Mouse (Mus musculus) retina, adult 2 months (tissue): ENCODE results near the gene Gdap2.

Experiments
- DNase-seq: peaks from one replicate; pipeline ENCODE4 v3.0.0-alpha.2; 2012; ENCODE audit warnings: low read depth, low spot score

Gene Gdap2

DNA sequence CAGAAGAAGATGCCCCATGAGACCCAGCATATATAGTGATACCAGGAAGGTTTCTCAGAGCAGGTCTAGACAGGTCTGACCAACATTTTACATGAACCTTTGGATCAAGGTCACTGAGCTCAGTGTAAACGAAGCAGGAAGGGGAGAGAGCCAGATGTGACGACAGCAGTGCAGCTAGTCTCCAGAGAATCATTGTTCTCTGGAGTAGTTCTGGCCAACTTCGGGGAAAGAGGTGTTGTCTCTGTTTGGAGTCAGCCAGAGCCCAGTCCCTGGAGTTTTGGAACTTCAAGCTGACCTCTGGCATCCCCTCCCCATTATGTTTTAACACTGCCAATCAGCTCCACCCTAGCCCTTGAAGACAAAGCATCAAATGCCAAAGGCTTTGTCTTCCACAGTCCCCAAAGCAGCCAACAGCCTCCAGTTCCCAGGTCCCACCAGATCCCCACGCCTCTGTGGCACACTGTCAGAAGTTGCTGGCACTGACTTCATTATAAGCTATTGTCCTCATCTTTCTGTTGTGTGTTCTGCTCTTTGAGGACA is 84.2 kb downstream of the Gdap2 start:
- no peak for DNase-seq
